ENCODE assay signal across 22 mouse cellular contexts in the genomic region with DNA sequence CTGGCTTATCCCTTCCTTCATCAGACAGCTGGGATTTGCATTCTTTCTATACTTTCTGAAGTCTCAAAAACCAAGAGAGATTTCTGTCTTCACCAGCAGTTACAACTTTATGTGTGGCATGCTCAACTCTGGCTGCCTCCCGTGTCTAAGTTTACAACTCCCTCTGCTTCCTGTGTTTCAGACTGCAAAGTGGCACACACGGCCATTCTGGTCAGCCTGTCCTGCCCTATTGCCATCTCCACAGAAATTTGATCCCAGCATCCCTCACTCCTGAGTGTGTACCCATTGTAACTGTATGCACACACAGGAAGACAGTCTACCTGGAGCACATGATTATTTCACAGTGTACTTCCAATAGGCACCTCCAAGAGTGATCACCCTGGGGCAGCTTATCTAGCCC.
DNase-seq lines count a peak whose midpoint lies in the region; ATAC-seq lines count a peak whose summit lies in the region.
"Had no signal": no experiment of that assay in that cellular context is flagged by ENCODE, and none has a peak within 500 bp of the region (broad histone marks: within the 10 kb centered on the region; RNA-seq: fewer than 3 reads in every experiment).

No protein-coding gene starts in this region.

- no peaks in the 10 kb centered on the region for H3K9me3 ChIP-seq in embryonic facial prominence, embryonic 12.5 days
- no peaks in the 10 kb centered on the region for H3K9me3 ChIP-seq in embryonic facial prominence, embryonic 10.5 days
- H3K9me3 ChIP-seq in kidney, embryonic 14.5 days (ENCODE audit: control insufficient read depth, low read length) = no peaks in the 10 kb centered on the region
- no peaks in the 10 kb centered on the region for H3K9me3 ChIP-seq in kidney, embryonic 16.5 days (ENCODE audit: low read length)
- H3K9me3 ChIP-seq in kidney, embryonic 15.5 days (replicated peaks) = no peaks in the 10 kb centered on the region

- no peaks in the 10 kb centered on the region for H3K27me3 ChIP-seq in embryonic facial prominence, embryonic 12.5 days
- H3K27me3 ChIP-seq in embryonic facial prominence, embryonic 10.5 days (replicated peaks; ENCODE audit: low read depth, poor library complexity, severe bottlenecking) = no peaks in the 10 kb centered on the region; the same call in 1 of the 2 replicates
- H3K27me3 ChIP-seq in kidney, embryonic 14.5 days (ENCODE audit: control insufficient read depth, insufficient read depth, low read length) = no peaks in the 10 kb centered on the region
- no peaks in the 10 kb centered on the region for H3K27me3 ChIP-seq in kidney, embryonic 16.5 days (ENCODE audit: insufficient read depth, low read length)
- no peaks in the 10 kb centered on the region for H3K27me3 ChIP-seq in kidney, embryonic 15.5 days
- H3K27me3 ChIP-seq: CH12.LX, Patski had no signal

- peak; percentile 37; the same call in 1 of the 2 replicates for ATAC-seq in embryonic facial prominence, embryonic 12.5 days (ENCODE audit: insufficient number of reproducible peaks, insufficient read depth, low FRiP score, low TSS enrichment)
- ATAC-seq in kidney, embryonic 14.5 days (ENCODE audit: low FRiP score, low TSS enrichment) = peak; percentile 58
- ATAC-seq in kidney, embryonic 16.5 days (ENCODE audit: low FRiP score, low TSS enrichment) = no peak
- 0 out of 2 replicates have a peak, but pooled peaks have one; percentile 7 for ATAC-seq in kidney, embryonic 15.5 days (replicated peaks; ENCODE audit: low FRiP score)
- ATAC-seq: activated CD4-positive, CD25-positive, alpha-beta regulatory T cell, adult 4 months; CD4-positive, CD25-positive, alpha-beta regulatory T cell, adult 4 months; Patski had no signal

- intact Hi-C loops in heart, postnatal 14 days (cut with DNase I) = no loop called here

- no peaks in the 10 kb centered on the region for H3K36me3 ChIP-seq in embryonic facial prominence, embryonic 12.5 days
- no peaks in the 10 kb centered on the region for H3K36me3 ChIP-seq in embryonic facial prominence, embryonic 10.5 days (replicated peaks)
- H3K36me3 ChIP-seq in kidney, embryonic 14.5 days (ENCODE audit: control insufficient read depth, insufficient read depth, low read length) = no peaks in the 10 kb centered on the region
- H3K36me3 ChIP-seq in kidney, embryonic 16.5 days (ENCODE audit: insufficient read depth, low read length) = no peaks in the 10 kb centered on the region
- H3K36me3 ChIP-seq in kidney, embryonic 15.5 days = no peaks in the 10 kb centered on the region
- H3K36me3 ChIP-seq: G1E had no signal

- no peak overlapping the region for H3K9ac ChIP-seq in embryonic facial prominence, embryonic 12.5 days
- H3K9ac ChIP-seq in kidney, embryonic 14.5 days (ENCODE audit: low read depth, low read length) = no peak overlapping the region
- no peak overlapping the region for H3K9ac ChIP-seq in kidney, embryonic 16.5 days (replicated peaks; ENCODE audit: low read length)
- no peak overlapping the region for H3K9ac ChIP-seq in kidney, embryonic 15.5 days

- H3K27ac ChIP-seq in embryonic facial prominence, embryonic 12.5 days = no peak overlapping the region
- H3K27ac ChIP-seq in embryonic facial prominence, embryonic 10.5 days (replicated peaks) = no peak overlapping the region
- no peak overlapping the region for H3K27ac ChIP-seq in kidney, embryonic 14.5 days (ENCODE audit: low read depth, low read length)
- no peak overlapping the region for H3K27ac ChIP-seq in kidney, embryonic 16.5 days (ENCODE audit: low read length)
- no peak overlapping the region for H3K27ac ChIP-seq in kidney, embryonic 15.5 days

- 41% methylated on average over 2 of the region's 2 CpGs for WGBS in embryonic facial prominence, embryonic 12.5 days
- WGBS in embryonic facial prominence, embryonic 10.5 days = 61% methylated on average over 2 of the region's 2 CpGs
- 8% methylated on average over 2 of the region's 2 CpGs for WGBS in kidney, embryonic 14.5 days
- WGBS in kidney, embryonic 16.5 days = 15% methylated on average over 2 of the region's 2 CpGs
- 17% methylated on average over 2 of the region's 2 CpGs for WGBS in kidney, embryonic 15.5 days

- no peak overlapping the region for H3K4me3 ChIP-seq in embryonic facial prominence, embryonic 12.5 days
- H3K4me3 ChIP-seq in embryonic facial prominence, embryonic 10.5 days = no peak overlapping the region
- H3K4me3 ChIP-seq in kidney, embryonic 14.5 days (ENCODE audit: low read length) = no peak overlapping the region
- H3K4me3 ChIP-seq in kidney, embryonic 16.5 days (ENCODE audit: low read length) = no peak overlapping the region
- no peak overlapping the region for H3K4me3 ChIP-seq in kidney, embryonic 15.5 days (replicated peaks)

- H3K4me1 ChIP-seq in embryonic facial prominence, embryonic 12.5 days = no peaks in the 10 kb centered on the region
- peaks cover 10% of the 10 kb centered on the region for H3K4me1 ChIP-seq in embryonic facial prominence, embryonic 10.5 days
- H3K4me1 ChIP-seq in kidney, embryonic 14.5 days (ENCODE audit: control insufficient read depth, insufficient read depth, low read length) = no peaks in the 10 kb centered on the region
- H3K4me1 ChIP-seq in kidney, embryonic 16.5 days (ENCODE audit: insufficient read depth, low read length) = no peaks in the 10 kb centered on the region; the same call in 1 of the 2 replicates
- peaks cover 9% of the 10 kb centered on the region for H3K4me1 ChIP-seq in kidney, embryonic 15.5 days

- no peak for DNase-seq in embryonic facial prominence, embryonic 10.5 days (ENCODE audit: low spot score)
- DNase-seq in heart, adult 11 months = peak; percentile 78
- no peak for DNase-seq in heart, postnatal 14 days
- DNase-seq in kidney, postnatal 10 days = no peak
- DNase-seq: adrenal gland, adult 2 months; adrenal gland, adult 8-10 months; adrenal gland, postnatal 10 days; adrenal gland, postnatal 14 days; adrenal gland, postnatal 25 days; adrenal gland, postnatal 36 days; B cell, adult 2 months; cerebellum, adult 11 months; cerebellum, adult 11-12 months had no signal

- H3K4me2 ChIP-seq in embryonic facial prominence, embryonic 12.5 days (replicated peaks) = no peak overlapping the region
- no peak overlapping the region for H3K4me2 ChIP-seq in kidney, embryonic 14.5 days (replicated peaks; ENCODE audit: low read depth, low read length)
- H3K4me2 ChIP-seq in kidney, embryonic 16.5 days (replicated peaks; ENCODE audit: low read depth, low read length) = no peak overlapping the region
- no peak overlapping the region for H3K4me2 ChIP-seq in kidney, embryonic 15.5 days
